Mouse (Mus musculus): ENCODE data around the gene Cers2. TPM values are rescaled to one million over a fixed set of nuclear protein-coding genes. Genes with fewer than 3 reads are reported as not detected.

Cers2 gene
- polyA plus RNA-seq, 1 experiment = 178 TPM

GRCm38 (mm10) chr3:95280747-95281146 is 33.8 kb upstream of the Cers2 start:
- Histone ChIP-seq H3K4me1 (ENCODE audit: control insufficient read depth, insufficient read depth, low read length) (no peaks in the 10 kb centered on the region; the same call in 1 of the 2 replicates), H3K4me3 (ENCODE audit: insufficient read depth, low read length) (peak overlapping the region; percentile 96), H3K27ac (ENCODE audit: insufficient read depth, low read length) (peak overlapping the region; percentile 49)
- TF ChIP-seq CTCF (IDR thresholded peaks at IDR 0.05; ENCODE audit: borderline replicate concordance, insufficient read depth, low read length) (no peak), POLR2A (IDR thresholded peaks at IDR 0.05; ENCODE audit: low read depth, low read length) (0 out of 2 replicates have a peak, but pooled peaks have one; percentile 20)

- no peak for TF ChIP-seq CTCF (IDR thresholded peaks at IDR 0.05; ENCODE audit: borderline replicate concordance, insufficient read depth, low read length)
- TF ChIP-seq POLR2A (IDR thresholded peaks at IDR 0.05; ENCODE audit: low read depth, low read length) = peak; percentile 80
- Histone ChIP-seq H3K27ac (ENCODE audit: insufficient read depth, low read length) (peak within 1 kb of the TSS; percentile 97), H3K4me3 (ENCODE audit: insufficient read depth, low read length) (peak within 1 kb of the TSS; percentile 96), H3K4me1 (ENCODE audit: control insufficient read depth, insufficient read depth, low read length) (no peaks in the 10 kb centered on the region; the same call in 1 of the 2 replicates)
Observed at GRCm38 (mm10) chr3:95281216-95282126, 33.1 kb upstream of the Cers2 start, which contains the start of the genes Mindy1 and Prune1. Mindy1 (plus strand) TSS chr3:95281345. Prune1 (minus strand) TSS chr3:95282076.

DNA sequence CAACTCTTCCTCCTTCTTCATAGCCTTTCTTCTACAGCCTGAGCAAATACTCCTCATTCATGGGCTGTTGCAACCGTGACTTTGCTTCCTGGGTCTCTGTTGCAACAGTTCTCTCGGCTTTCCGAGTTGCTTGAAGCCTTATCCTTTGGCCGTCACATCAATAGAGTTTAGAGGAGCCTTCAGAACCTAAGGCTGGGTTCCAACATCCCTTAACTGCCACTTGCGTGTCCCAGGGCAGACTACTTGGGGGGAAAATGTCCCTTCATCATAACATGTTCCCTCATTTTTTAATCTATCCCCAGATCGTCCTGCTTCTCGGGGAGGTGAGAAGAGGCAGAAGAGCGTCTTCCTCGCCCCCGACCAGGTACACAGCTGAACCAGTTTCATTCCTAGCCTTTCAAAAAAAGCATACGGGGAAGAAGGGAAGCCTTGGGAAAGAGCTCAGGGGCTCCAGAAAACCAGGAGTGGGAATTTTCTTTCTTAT is 32.2 kb upstream of the Cers2 start:
- Histone ChIP-seq H3K4me3 (ENCODE audit: insufficient read depth, low read length) (peak overlapping the region; percentile 75), H3K27ac (ENCODE audit: insufficient read depth, low read length) (peak overlapping the region; percentile 97), H3K4me1 (ENCODE audit: control insufficient read depth, insufficient read depth, low read length) (no peaks in the 10 kb centered on the region; the same call in 1 of the 2 replicates)
- no peak for TF ChIP-seq POLR2A (IDR thresholded peaks at IDR 0.05; ENCODE audit: low read depth, low read length)
- no peak for TF ChIP-seq CTCF (IDR thresholded peaks at IDR 0.05; ENCODE audit: borderline replicate concordance, insufficient read depth, low read length)

GRCm38 (mm10) chr3:95282865-95283588 is 31.6 kb upstream of the Cers2 start:
- peak overlapping the region; percentile 75 for H3K4me3 ChIP-seq (ENCODE audit: insufficient read depth, low read length)
- no peaks in the 10 kb centered on the region for H3K4me1 ChIP-seq (ENCODE audit: control insufficient read depth, insufficient read depth, low read length)
- TF ChIP-seq POLR2A (IDR thresholded peaks at IDR 0.05; ENCODE audit: low read depth, low read length) = peak; percentile 74
- TF ChIP-seq CTCF (IDR thresholded peaks at IDR 0.05; ENCODE audit: borderline replicate concordance, insufficient read depth, low read length) = peak; percentile 11; the same call in 1 of the 2 replicates
- H3K27ac ChIP-seq (ENCODE audit: insufficient read depth, low read length) = peak overlapping the region; percentile 97

DNA sequence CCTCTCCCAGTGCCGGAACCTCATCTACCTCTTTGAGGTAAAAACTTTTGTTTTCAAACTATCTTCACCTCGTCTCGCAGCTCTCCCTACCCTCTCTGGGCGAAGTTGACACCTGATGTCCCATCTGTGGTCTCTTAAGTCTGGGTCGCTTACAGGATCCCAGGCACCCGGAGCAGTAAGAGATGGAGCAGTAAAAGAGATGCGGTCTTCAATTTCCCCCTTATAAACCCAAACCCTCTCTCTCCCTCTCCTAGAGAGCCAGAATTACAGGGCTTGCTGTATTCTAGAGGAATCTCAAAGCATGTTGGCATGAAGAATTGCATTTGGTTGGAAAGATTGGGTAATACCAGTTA is 31.0 kb upstream of the Cers2 start:
- no peak for TF ChIP-seq POLR2A (IDR thresholded peaks at IDR 0.05; ENCODE audit: low read depth, low read length)
- peak overlapping the region; percentile 75 for H3K4me3 ChIP-seq (ENCODE audit: insufficient read depth, low read length)
- no peaks in the 10 kb centered on the region for H3K4me1 ChIP-seq (ENCODE audit: control insufficient read depth, insufficient read depth, low read length)
- peak overlapping the region; percentile 97 for H3K27ac ChIP-seq (ENCODE audit: insufficient read depth, low read length)

- H3K4me3 ChIP-seq (ENCODE audit: insufficient read depth, low read length) = peak overlapping the region; percentile 75
- H3K27ac ChIP-seq (ENCODE audit: insufficient read depth, low read length) = no peak overlapping the region
- H3K4me1 ChIP-seq (ENCODE audit: control insufficient read depth, insufficient read depth, low read length) = no peaks in the 10 kb centered on the region
- TF ChIP-seq CTCF (IDR thresholded peaks at IDR 0.05; ENCODE audit: borderline replicate concordance, insufficient read depth, low read length) = no peak
- no peak for TF ChIP-seq POLR2A (IDR thresholded peaks at IDR 0.05; ENCODE audit: low read depth, low read length)
Observed at GRCm38 (mm10) chr3:95284062-95284461, 30.5 kb upstream of the Cers2 start.

DNA sequence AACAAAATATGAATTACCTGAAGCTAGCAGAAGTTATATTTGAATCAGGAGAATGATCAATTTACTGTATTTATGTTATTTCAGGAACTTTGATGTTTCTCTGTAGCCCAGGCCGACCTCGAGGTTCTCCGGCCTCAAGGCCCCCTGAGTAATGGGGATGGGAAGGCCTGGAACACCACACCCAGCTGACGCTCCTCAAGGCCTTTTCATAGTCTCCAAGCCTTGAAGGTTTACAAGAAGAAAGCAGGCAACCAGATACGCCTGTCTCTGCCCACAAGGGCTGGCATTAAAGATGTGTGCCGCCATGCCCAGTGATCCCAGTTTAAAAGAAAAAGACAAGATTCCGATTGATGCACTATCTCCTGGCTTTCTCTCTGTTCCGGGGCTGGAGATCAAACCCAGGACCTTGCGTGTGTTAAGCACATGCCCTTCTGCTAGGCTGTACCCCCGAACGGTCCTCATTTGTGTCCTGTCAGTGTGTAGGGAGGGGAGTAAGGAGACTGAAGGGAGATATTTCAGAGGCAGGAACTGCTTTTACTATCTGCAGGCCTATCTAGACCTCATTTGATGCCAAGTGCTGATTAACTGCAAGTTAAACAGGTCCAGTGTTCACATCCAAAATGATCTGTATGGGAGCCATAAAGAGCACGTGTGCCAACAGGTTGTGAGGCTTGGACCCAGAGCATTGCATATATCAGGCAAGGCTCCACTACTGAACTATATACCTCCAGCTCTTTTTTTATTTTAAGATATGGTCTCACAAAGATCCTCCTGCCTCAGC is 29.9 kb upstream of the Cers2 start:
- Histone ChIP-seq H3K4me1 (ENCODE audit: control insufficient read depth, insufficient read depth, low read length) (no peaks in the 10 kb centered on the region), H3K4me3 (ENCODE audit: insufficient read depth, low read length) (no peak overlapping the region), H3K27ac (ENCODE audit: insufficient read depth, low read length) (no peak overlapping the region)
- TF ChIP-seq CTCF (IDR thresholded peaks at IDR 0.05; ENCODE audit: borderline replicate concordance, insufficient read depth, low read length) = no peak
- TF ChIP-seq POLR2A (IDR thresholded peaks at IDR 0.05; ENCODE audit: low read depth, low read length) = no peak

DNA sequence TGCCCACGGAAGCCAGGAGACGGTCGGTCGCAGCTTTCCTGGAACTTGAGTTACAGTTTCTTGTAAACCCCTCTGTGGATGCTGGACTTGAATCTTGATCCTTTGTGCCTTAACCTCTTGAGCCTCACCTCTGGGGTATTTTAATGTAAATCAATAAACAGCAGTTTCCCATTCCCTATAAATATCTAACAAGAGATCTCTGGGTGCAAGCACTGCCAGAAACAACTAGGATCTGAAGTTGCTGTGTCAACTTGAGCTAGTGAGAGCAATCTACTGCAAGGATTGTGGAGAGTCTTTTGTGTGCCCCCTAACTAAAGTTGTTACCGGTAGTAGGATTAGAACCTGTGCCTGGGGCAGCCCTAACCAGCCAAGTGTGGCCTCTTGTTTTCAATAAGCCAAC is 29.2 kb upstream of the Cers2 start:
- Histone ChIP-seq H3K27ac (ENCODE audit: insufficient read depth, low read length) (no peak overlapping the region), H3K4me1 (ENCODE audit: control insufficient read depth, insufficient read depth, low read length) (no peaks in the 10 kb centered on the region), H3K4me3 (ENCODE audit: insufficient read depth, low read length) (no peak overlapping the region)
- no peak for TF ChIP-seq POLR2A (IDR thresholded peaks at IDR 0.05; ENCODE audit: low read depth, low read length)
- TF ChIP-seq CTCF (IDR thresholded peaks at IDR 0.05; ENCODE audit: borderline replicate concordance, insufficient read depth, low read length) = no peak

DNA sequence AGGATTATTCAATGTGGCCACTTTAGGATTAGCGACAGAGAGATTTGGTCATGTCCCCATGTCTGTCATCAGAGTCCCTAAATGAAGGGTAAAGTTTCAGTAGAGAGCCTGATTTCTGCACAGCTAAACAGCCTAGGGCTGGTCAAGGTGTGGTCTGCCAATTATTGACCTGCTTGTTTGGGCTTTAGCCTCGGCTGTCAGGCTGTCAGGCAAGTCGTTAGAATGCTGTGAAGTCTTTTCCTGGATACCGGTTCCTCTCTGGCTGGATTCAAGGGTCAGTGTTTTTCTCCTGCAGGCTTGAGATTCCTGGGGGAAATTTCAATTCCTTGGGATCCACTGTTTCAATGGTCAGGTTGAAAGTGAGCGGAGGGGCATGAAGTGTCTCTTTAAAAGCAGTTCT is 28.6 kb upstream of the Cers2 start:
- TF ChIP-seq CTCF (IDR thresholded peaks at IDR 0.05; ENCODE audit: borderline replicate concordance, insufficient read depth, low read length) (no peak), POLR2A (IDR thresholded peaks at IDR 0.05; ENCODE audit: low read depth, low read length) (no peak)
- Histone ChIP-seq H3K27ac (ENCODE audit: insufficient read depth, low read length) (no peak overlapping the region), H3K4me3 (ENCODE audit: insufficient read depth, low read length) (no peak overlapping the region), H3K4me1 (ENCODE audit: control insufficient read depth, insufficient read depth, low read length) (no peaks in the 10 kb centered on the region)

Data from embryonic fibroblast, embryonic 13.5 days (primary cell).